Mouse (Mus musculus): Measurements from ENCODE around the gene Gucy2c. TPM values are rescaled to one million over a fixed set of nuclear protein-coding genes. Genes with fewer than 3 reads are reported as not detected.

Gene Gucy2c
- polyA plus RNA-seq, 1 experiment from 2014 or later, result 2.5 TPM

DNA sequence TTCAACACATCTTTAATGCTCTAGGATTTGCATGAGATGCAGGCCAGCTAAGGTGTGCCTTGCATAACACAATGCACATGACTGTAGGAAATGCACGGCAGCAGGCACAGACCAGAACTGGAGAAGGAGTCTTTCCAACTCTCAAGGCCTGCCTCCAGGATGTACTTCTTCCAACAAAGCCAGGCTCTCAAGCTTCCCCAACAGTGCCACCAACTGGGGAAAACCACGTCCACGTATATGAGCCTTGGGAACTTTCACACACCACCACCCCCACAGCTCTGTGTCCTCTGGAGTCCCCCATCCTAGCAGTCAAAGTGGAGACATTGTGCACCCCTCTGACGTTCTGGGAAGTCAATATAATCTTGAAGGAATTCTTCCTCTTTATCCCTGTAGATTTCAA, 31.6 kb upstream of the Gucy2c start:
- 30% methylated on average over 4 of the region's 4 CpGs for WGBS
- no peaks in the 10 kb centered on the region for H3K9me3 ChIP-seq (ENCODE audit: control insufficient read depth, low read length)
- no peaks in the 10 kb centered on the region for H3K27me3 ChIP-seq (ENCODE audit: control insufficient read depth, insufficient read depth, low read length)
- H3K4me3 ChIP-seq (ENCODE audit: low read depth, low read length), result no peak overlapping the region
- ATAC-seq (ENCODE audit: low FRiP score, low TSS enrichment) (no peak), DNase-seq (ENCODE audit: low spot score) (peak; percentile 64)
- peaks cover 24% of the 10 kb centered on the region for H3K36me3 ChIP-seq (ENCODE audit: control insufficient read depth, insufficient read depth, low read length)
- H3K4me2 ChIP-seq (replicated peaks; ENCODE audit: low read depth), result no peak overlapping the region
- no peak overlapping the region for H3K9ac ChIP-seq (ENCODE audit: low read length)
- H3K4me1 ChIP-seq (replicated peaks; ENCODE audit: control insufficient read depth, insufficient read depth), result no peaks in the 10 kb centered on the region; the same call in 1 of the 2 replicates
- 0 out of 2 replicates have a peak overlapping the region, but pooled peaks have one; percentile 13 for H3K27ac ChIP-seq (replicated peaks)
- peak; percentile 67 for TF ChIP-seq CTCF (IDR thresholded peaks at IDR 0.05; ENCODE audit: low read depth)
- TF ChIP-seq EP300 (optimal IDR thresholded peaks at IDR 0.05), result no peak

DNA sequence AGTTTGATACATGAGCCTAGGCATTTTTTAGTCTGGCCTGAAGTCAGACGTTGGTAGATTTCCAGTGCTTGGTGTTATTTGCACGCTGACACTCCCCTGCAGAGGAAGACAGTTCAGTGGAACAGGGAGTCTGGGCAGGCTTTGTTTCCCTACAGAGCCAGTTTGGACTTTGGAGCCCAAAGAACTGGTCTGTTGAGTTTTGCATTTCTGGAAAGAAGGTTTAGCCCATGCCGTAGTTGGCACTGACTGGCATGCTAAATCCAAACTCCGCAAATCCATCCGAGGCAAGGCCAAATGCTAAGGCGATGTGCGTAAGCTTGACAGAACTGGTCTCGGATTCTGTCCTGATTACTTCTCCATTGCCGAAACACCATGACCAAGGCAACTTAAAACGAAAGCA, 29.6 kb upstream of the Gucy2c start:
- no peaks in the 10 kb centered on the region; the same call in 1 of the 2 replicates for H3K4me1 ChIP-seq (replicated peaks; ENCODE audit: control insufficient read depth, insufficient read depth)
- peak; percentile 39 for ATAC-seq (ENCODE audit: low FRiP score, low TSS enrichment)
- no peak overlapping the region for H3K4me3 ChIP-seq (ENCODE audit: low read depth, low read length)
- H3K36me3 ChIP-seq (ENCODE audit: control insufficient read depth, insufficient read depth, low read length), result peaks cover 18% of the 10 kb centered on the region
- peak; percentile 81 for DNase-seq (ENCODE audit: low spot score)
- no peaks in the 10 kb centered on the region for H3K9me3 ChIP-seq (ENCODE audit: control insufficient read depth, low read length)
- H3K27ac ChIP-seq (replicated peaks), result peak overlapping the region; percentile 70
- TF ChIP-seq CTCF (IDR thresholded peaks at IDR 0.05; ENCODE audit: low read depth) (no peak), EP300 (optimal IDR thresholded peaks at IDR 0.05) (no peak)
- H3K27me3 ChIP-seq (ENCODE audit: control insufficient read depth, insufficient read depth, low read length), result no peaks in the 10 kb centered on the region
- H3K9ac ChIP-seq (ENCODE audit: low read length), result no peak overlapping the region
- WGBS, result 64% methylated on average over 10 of the region's 10 CpGs
- H3K4me2 ChIP-seq (replicated peaks; ENCODE audit: low read depth), result no peak overlapping the region; the same call in 1 of the 2 replicates

DNA sequence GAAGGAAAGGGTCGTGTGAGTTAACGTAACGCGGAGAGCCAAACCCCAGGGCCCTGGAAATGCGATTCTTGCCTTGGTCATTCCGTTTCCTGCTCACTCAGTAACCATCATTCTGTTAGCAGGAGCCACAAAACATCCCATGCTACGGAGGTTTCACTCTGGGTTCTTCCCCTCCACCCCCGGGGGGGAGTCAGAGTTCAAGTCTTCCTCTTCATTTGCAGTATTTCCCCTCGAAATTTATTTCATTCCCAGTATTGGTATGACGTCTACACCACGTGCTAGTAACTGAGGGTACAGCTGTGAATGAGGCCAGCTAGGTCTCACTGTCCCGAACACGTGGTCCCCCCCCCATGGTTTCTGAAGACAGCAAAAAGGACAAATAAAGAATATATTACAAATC, 28.1 kb upstream of the Gucy2c start:
- WGBS, result 60% methylated on average over 13 of the region's 13 CpGs
- H3K9ac ChIP-seq (ENCODE audit: low read length), result peak overlapping the region; percentile 87
- H3K36me3 ChIP-seq (ENCODE audit: control insufficient read depth, insufficient read depth, low read length), result peaks cover 9% of the 10 kb centered on the region
- H3K9me3 ChIP-seq (ENCODE audit: control insufficient read depth, low read length), result no peaks in the 10 kb centered on the region
- no peaks in the 10 kb centered on the region for H3K27me3 ChIP-seq (ENCODE audit: control insufficient read depth, insufficient read depth, low read length)
- ATAC-seq (ENCODE audit: low FRiP score, low TSS enrichment) (no peak), DNase-seq (ENCODE audit: low spot score) (no peak)
- peak overlapping the region; percentile 82 for H3K4me2 ChIP-seq (replicated peaks; ENCODE audit: low read depth)
- TF ChIP-seq CTCF (IDR thresholded peaks at IDR 0.05; ENCODE audit: low read depth) (no peak), EP300 (optimal IDR thresholded peaks at IDR 0.05) (no peak)
- H3K27ac ChIP-seq (replicated peaks), result no peak overlapping the region; the same call in 1 of the 2 replicates
- peak overlapping the region; percentile 76 for H3K4me3 ChIP-seq (ENCODE audit: low read depth, low read length)
- H3K4me1 ChIP-seq (replicated peaks; ENCODE audit: control insufficient read depth, insufficient read depth), result no peaks in the 10 kb centered on the region; the same call in 1 of the 2 replicates

DNA sequence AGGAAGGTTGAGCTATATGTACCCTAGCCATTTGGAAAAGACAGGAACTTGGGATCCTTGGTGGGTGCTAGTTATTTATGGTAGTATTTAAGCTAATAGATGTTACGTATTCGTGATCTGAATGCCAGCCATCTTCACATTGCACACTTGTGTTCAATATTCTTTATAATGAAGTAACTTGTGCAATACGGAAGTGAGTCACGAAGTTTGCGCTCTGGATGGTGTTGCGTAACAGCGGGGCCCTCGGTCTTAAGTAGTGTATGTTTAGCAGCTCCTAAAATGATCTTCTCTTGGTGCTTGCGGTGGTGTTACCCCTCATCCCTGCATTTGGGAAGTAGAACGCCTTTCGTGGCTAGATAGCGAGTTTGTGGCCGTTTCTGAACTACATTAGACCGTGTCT, 27.5 kb upstream of the Gucy2c start:
- H3K9me3 ChIP-seq (ENCODE audit: control insufficient read depth, low read length), result no peaks in the 10 kb centered on the region
- H3K27ac ChIP-seq (replicated peaks), result peak overlapping the region; percentile 93
- peaks cover 4% of the 10 kb centered on the region for H3K36me3 ChIP-seq (ENCODE audit: control insufficient read depth, insufficient read depth, low read length)
- no peaks in the 10 kb centered on the region; the same call in 1 of the 2 replicates for H3K4me1 ChIP-seq (replicated peaks; ENCODE audit: control insufficient read depth, insufficient read depth)
- H3K9ac ChIP-seq (ENCODE audit: low read length), result peak overlapping the region; percentile 87
- ATAC-seq (ENCODE audit: low FRiP score, low TSS enrichment) (0 out of 2 replicates have a peak, but pooled peaks have one; percentile 28), DNase-seq (ENCODE audit: low spot score) (peak; percentile 81)
- 13% methylated on average over 14 of the region's 14 CpGs for WGBS
- peak overlapping the region; percentile 82 for H3K4me2 ChIP-seq (replicated peaks; ENCODE audit: low read depth)
- H3K27me3 ChIP-seq (ENCODE audit: control insufficient read depth, insufficient read depth, low read length), result no peaks in the 10 kb centered on the region
- H3K4me3 ChIP-seq (ENCODE audit: low read depth, low read length), result peak overlapping the region; percentile 76
- TF ChIP-seq EP300 (optimal IDR thresholded peaks at IDR 0.05), result no peak
- TF ChIP-seq CTCF (IDR thresholded peaks at IDR 0.05; ENCODE audit: low read depth), result no peak

DNA sequence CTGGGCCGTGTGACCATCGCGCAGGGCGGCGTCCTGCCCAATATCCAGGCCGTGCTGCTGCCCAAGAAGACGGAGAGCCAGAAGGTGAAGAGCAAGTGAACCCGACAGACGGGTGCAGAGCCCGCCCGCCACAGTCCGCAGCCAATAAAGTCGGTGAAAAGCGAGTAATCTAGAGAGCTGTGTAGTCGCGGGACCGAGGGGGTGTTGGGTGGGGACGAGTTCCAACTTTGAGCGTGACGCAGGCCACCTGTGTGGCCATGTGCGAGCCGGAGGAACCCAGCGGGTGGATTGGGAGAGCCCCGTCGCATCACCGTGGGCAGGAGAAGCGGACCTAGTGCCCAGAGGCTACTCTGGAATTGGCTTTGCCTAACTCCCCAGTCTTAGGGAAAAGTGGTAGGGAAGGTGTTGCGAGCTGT, 27.1 kb upstream of the Gucy2c start:
- TF ChIP-seq EP300 (optimal IDR thresholded peaks at IDR 0.05) (no peak), CTCF (IDR thresholded peaks at IDR 0.05; ENCODE audit: low read depth) (no peak)
- H3K9ac ChIP-seq (ENCODE audit: low read length), result peak overlapping the region; percentile 87
- peak overlapping the region; percentile 82 for H3K4me2 ChIP-seq (replicated peaks; ENCODE audit: low read depth)
- no peaks in the 10 kb centered on the region; the same call in 1 of the 2 replicates for H3K4me1 ChIP-seq (replicated peaks; ENCODE audit: control insufficient read depth, insufficient read depth)
- 2% methylated on average over 26 of the region's 28 CpGs for WGBS
- H3K27ac ChIP-seq (replicated peaks), result peak overlapping the region; percentile 93
- H3K9me3 ChIP-seq (ENCODE audit: control insufficient read depth, low read length), result no peaks in the 10 kb centered on the region
- DNase-seq (ENCODE audit: low spot score) (peak; percentile 70), ATAC-seq (ENCODE audit: low FRiP score, low TSS enrichment) (peak; percentile 18)
- peak overlapping the region; percentile 76 for H3K4me3 ChIP-seq (ENCODE audit: low read depth, low read length)
- no peaks in the 10 kb centered on the region for H3K36me3 ChIP-seq (ENCODE audit: control insufficient read depth, insufficient read depth, low read length)
- no peaks in the 10 kb centered on the region for H3K27me3 ChIP-seq (ENCODE audit: control insufficient read depth, insufficient read depth, low read length)

DNA sequence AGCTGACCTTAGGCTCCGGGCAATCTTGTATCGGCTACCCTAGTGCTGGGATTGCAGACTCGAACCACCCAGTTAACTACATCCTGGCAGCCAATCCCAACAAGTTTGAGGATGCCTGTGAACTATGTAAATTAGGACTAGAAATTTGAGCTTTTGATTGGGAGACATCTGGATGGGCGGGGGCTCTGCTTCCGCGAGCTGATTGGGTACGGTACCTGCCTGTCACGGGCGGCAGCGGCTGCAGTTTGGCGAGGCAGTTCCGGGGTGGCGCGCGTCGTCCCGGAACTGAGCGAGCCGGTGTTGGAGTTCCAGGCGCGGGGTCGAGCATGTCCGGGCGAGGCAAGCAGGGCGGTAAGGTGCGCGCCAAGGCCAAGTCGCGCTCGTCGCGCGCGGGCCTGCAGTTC, 26.5 kb upstream of the Gucy2c start, which contains the start of gene H2afj:
Gene H2afj (plus strand): TSS at position 231 of the 404 bp plus-strand sequence.
- peak within 1 kb of the TSS; percentile 76 for H3K4me3 ChIP-seq (ENCODE audit: low read depth, low read length)
- no peaks in the 10 kb centered on the region for H3K36me3 ChIP-seq (ENCODE audit: control insufficient read depth, insufficient read depth, low read length)
- under 1% methylated on average over 34 of the region's 34 CpGs for WGBS
- peak within 1 kb of the TSS; percentile 93 for H3K27ac ChIP-seq (replicated peaks)
- peak within 1 kb of the TSS; percentile 87 for H3K9ac ChIP-seq (ENCODE audit: low read length)
- no peaks in the 10 kb centered on the region for H3K9me3 ChIP-seq (ENCODE audit: control insufficient read depth, low read length)
- no peaks in the 10 kb centered on the region for H3K27me3 ChIP-seq (ENCODE audit: control insufficient read depth, insufficient read depth, low read length)
- ATAC-seq (ENCODE audit: low FRiP score, low TSS enrichment) (peak; percentile 87), DNase-seq (ENCODE audit: low spot score) (peak; percentile 98)
- H3K4me1 ChIP-seq (replicated peaks; ENCODE audit: control insufficient read depth, insufficient read depth), result no peaks in the 10 kb centered on the region; the same call in 1 of the 2 replicates
- H3K4me2 ChIP-seq (replicated peaks; ENCODE audit: low read depth), result peak within 1 kb of the TSS; percentile 82
- TF ChIP-seq EP300 (optimal IDR thresholded peaks at IDR 0.05) (peak; percentile 51), CTCF (IDR thresholded peaks at IDR 0.05; ENCODE audit: low read depth) (no peak)

Data from stomach, postnatal 0 days (tissue).